Mouse (Mus musculus) cerebellum, adult 2 months (tissue): Measurements from ENCODE around the gene Drap1. TPM values are rescaled to one million over a fixed set of nuclear protein-coding genes. Genes with fewer than 3 reads are reported as not detected.

Source experiments
- DNase-seq, 2 experiments: peaks; one replicate each; pipeline ENCODE4 v3.0.0; 2021
- H3K27ac ChIP-seq: fragments of 200-500 bp; 2 replicates; pipeline ENCODE4 v1.5.1; 2012; ENCODE audit warnings: low read length, control low read depth, inconsistent platforms; ENCODE audit not compliant: insufficient read depth
- H3K27me3 ChIP-seq: fragments of 200-500 bp; 2 replicates; pipeline ENCODE4 v1.6.1; 2012; ENCODE audit warnings: inconsistent platforms, mild to moderate bottlenecking, low read length, moderate library complexity; ENCODE audit not compliant: control insufficient read depth, insufficient read depth
- H3K4me1 ChIP-seq: fragments of 200-500 bp; 2 replicates; pipeline ENCODE4 v1.6.1; 2011; ENCODE audit warnings: low read length; ENCODE audit not compliant: control insufficient read depth, insufficient read depth
- H3K4me3 ChIP-seq: fragments of 200-500 bp; replicated peaks from 2 replicates; pipeline ENCODE3; 2011; ENCODE audit warnings: mild to moderate bottlenecking, low read depth, low read length, control low read depth; ENCODE audit not compliant: insufficient read depth
- CTCF ChIP-seq: fragments of 200-500 bp; IDR thresholded peaks from 2 replicates; pipeline ENCODE4 v1.5.1; 2011; ENCODE audit warnings: low read depth, mild to moderate bottlenecking, control low read depth, low read length, moderate library complexity, borderline replicate concordance; ENCODE audit not compliant: insufficient read depth
- POLR2A ChIP-seq: fragments of 200-500 bp; IDR thresholded peaks from 2 replicates; pipeline ENCODE4 v1.6.1; 2011; ENCODE audit warnings: low read length, control low read depth, borderline replicate concordance; ENCODE audit not compliant: insufficient read depth
- WGBS: fragments of 180-500 bp; shearing (Covaris S2); methylation state at CpG from one replicate; pipeline ENCODE4 v1.1.7; 2018; 5-methylcytosine and 5-hydroxymethylcytosine counted together
- polyA plus RNA-seq: library from polyadenylated mRNA; depleted of rRNA; stranded (reverse); fragments of >200 nt; gene quantifications from 2 replicates; pipeline ENCODE4 v1.2.3, GENCODE M21; 2012

Gene Drap1
- polyA plus RNA-seq, 1 experiment: 309 TPM

- Histone ChIP-seq H3K27me3 (no peaks in the 10 kb centered on the region), H3K4me1 (peaks cover 45% of the 10 kb centered on the region), H3K4me3 (no peak overlapping the region), H3K27ac (peak overlapping the region; percentile 4; the same call in 1 of the 2 replicates)
- DNase-seq: peak in 1 of 2 experiments; percentile 32
- 24% methylated on average over 1 of the region's 1 CpGs for WGBS
- TF ChIP-seq POLR2A: no peak
- no peak for TF ChIP-seq CTCF
These were observed 5.6 kb upstream of the Drap1 start for GRCm38 (mm10) chr19:5430408-5430807.

GRCm38 (mm10) chr19:5429806-5430205 lies 5.0 kb upstream of the Drap1 start:
- H3K4me3 ChIP-seq: no peak overlapping the region
- H3K27ac ChIP-seq: peak overlapping the region; percentile 4; the same call in 1 of the 2 replicates
- TF ChIP-seq POLR2A: no peak
- no peak for TF ChIP-seq CTCF
- no peaks in the 10 kb centered on the region for H3K27me3 ChIP-seq
- H3K4me1 ChIP-seq: peaks cover 45% of the 10 kb centered on the region
- DNase-seq: peak; percentile 80 to 81
- 6% methylated on average over 8 of the region's 8 CpGs for WGBS

- H3K4me1 ChIP-seq: peaks cover 45% of the 10 kb centered on the region
- 61% methylated on average over 4 of the region's 4 CpGs for WGBS
These were observed 4.4 kb upstream of the Drap1 start for GRCm38 (mm10) chr19:5429219-5429618.

DNA sequence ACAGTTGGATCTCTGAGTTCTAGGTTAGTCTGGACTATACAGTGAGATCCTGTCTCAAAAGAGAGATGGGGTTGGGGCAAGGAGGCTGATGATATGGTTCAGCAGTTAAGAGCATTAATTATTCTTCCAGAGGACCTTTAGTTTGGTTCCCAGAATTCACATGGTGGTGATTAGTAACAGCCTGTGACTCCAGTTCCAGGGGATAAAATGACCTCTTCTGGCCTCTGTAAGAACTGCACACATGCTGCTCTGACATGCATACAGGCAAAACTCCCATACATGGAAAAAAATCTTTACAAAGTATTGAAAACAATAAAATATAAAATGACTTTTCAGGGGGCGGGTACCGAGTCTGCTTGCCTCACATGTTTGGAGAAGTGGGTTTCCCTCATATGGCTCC lies 3.3 kb upstream of the Drap1 start:
- WGBS: 95% methylated on average over 2 of the region's 2 CpGs
- DNase-seq: peak in 1 of 2 experiments; percentile 45

More at GRCm38 (mm10) chr19:5429219-5429618, 4.4 kb upstream of the Drap1 start:
- Histone ChIP-seq H3K4me3 (no peak overlapping the region), H3K27ac (0 out of 2 replicates have a peak overlapping the region, but pooled peaks have one; percentile 4), H3K27me3 (no peaks in the 10 kb centered on the region)
- no peak for TF ChIP-seq CTCF
- no peak for TF ChIP-seq POLR2A
- DNase-seq: no peak

DNA sequence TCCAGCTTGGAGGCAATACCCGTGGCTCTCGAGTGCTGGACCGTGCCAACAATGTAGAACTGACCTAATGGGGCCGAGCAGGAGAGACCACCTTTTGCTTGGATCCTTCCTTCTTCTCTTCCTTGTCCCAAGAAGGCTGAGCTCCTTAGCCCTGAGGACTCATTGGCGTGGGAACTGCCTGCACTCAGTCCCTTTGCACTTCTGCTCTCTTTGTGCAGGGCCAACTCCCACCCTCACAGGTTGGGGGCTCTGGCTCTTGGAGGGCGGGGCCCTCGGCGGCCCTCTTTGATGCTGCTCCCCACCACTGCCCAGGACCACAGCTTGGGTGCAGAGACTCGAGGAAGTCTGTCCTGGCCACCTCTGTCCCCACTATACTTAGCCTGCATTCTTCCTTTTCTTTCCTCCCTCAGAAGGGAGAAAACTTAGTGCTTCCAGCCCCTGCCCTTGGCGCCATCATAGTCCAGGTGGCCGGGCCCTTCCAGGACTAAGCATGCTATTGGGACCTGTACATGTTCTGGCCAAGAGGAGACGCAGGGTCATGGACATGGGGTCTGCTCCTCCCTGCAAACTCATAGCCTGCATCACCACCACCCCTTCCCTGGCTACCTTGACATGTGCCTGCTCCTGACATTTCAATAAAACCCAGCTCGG lies 2.0 kb upstream of the Drap1 start:
- TF ChIP-seq CTCF: no peak
- no peak for TF ChIP-seq POLR2A
- H3K4me3 ChIP-seq: no peak overlapping the region
- DNase-seq: no peak
- H3K27me3 ChIP-seq: no peaks in the 10 kb centered on the region
- peaks cover 50% of the 10 kb centered on the region for H3K4me1 ChIP-seq
- WGBS: 82% methylated on average over 13 of the region's 13 CpGs
- no peak overlapping the region for H3K27ac ChIP-seq

More for the DNA sequence above, 3.3 kb upstream of the Drap1 start:
- no peak overlapping the region for H3K4me3 ChIP-seq
- H3K27ac ChIP-seq: no peak overlapping the region
- H3K27me3 ChIP-seq: no peaks in the 10 kb centered on the region
- TF ChIP-seq POLR2A (no peak), CTCF (peak; percentile 39; the same call in 1 of the 2 replicates)
- peaks cover 40% of the 10 kb centered on the region for H3K4me1 ChIP-seq

GRCm38 (mm10) chr19:5425906-5426565 lies 1.3 kb upstream of the Drap1 start:
- DNase-seq: peak in 1 of 2 experiments; percentile 32
- Histone ChIP-seq H3K4me3 (peak overlapping the region; percentile 86), H3K27ac (peak overlapping the region; percentile 33; the same call in 1 of the 2 replicates), H3K27me3 (no peaks in the 10 kb centered on the region), H3K4me1 (peaks cover 50% of the 10 kb centered on the region)
- 25% methylated on average over 18 of the region's 18 CpGs for WGBS
- TF ChIP-seq CTCF (no peak), POLR2A (no peak)

- H3K27ac ChIP-seq: peak overlapping the region; percentile 82
- TF ChIP-seq CTCF (no peak), POLR2A (no peak)
- no peaks in the 10 kb centered on the region for H3K27me3 ChIP-seq
- 1% methylated on average over 41 of the region's 48 CpGs for WGBS
- peak overlapping the region; percentile 86 for H3K4me3 ChIP-seq
- H3K4me1 ChIP-seq: peaks cover 34% of the 10 kb centered on the region
- DNase-seq: peak in 1 of 2 experiments; percentile 55
These were observed 542 bp downstream of the Drap1 start for GRCm38 (mm10) chr19:5424092-5424781.

DNA sequence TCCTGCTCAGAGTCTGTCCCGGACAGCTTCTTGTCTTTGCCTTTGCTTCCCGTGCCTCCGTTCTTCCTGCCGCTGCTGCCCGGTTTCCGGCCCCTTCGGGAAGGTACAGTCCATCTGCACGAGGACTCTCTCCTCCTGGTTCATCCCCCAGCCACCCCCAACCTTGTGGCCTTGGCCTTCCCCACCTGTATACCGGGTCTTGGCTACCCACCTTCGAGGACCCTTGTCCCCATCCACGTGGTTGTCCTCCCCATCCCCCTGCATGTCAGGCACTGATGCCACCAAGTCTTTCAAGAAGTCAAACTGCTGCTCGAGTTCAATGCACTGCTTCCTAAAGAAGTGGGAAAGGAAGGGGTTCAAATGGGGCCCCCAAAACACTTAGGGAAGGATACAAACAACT lies 1.2 kb downstream of the Drap1 start:
- TF ChIP-seq POLR2A: no peak
- no peak for TF ChIP-seq CTCF
- Histone ChIP-seq H3K4me1 (peaks cover 33% of the 10 kb centered on the region), H3K27me3 (no peaks in the 10 kb centered on the region), H3K4me3 (peak overlapping the region; percentile 86), H3K27ac (peak overlapping the region; percentile 20; the same call in 1 of the 2 replicates)
- WGBS: 43% methylated on average over 12 of the region's 12 CpGs
- DNase-seq: peak in 1 of 2 experiments; percentile 37
